Mouse (Mus musculus) hindbrain, embryonic 15.5 days (tissue): ENCODE results near the gene Odr4. TPM values are rescaled to one million over a fixed set of nuclear protein-coding genes. Genes with fewer than 3 reads are reported as not detected.

Experiments used
- ATAC-seq: fragments of 200-750 bp; cut with Nextera tagmentation; 2 replicates; pipeline ENCODE4 v1.8.0; 2017; ENCODE audit warnings: low read depth, moderate number of reproducible peaks, moderate TSS enrichment; ENCODE audit not compliant: low FRiP score
- H3K27ac ChIP-seq: fragments of 300-500 bp; sonication (generic); replicated peaks from 2 replicates; pipeline ENCODE4 v1.5.1; 2015; ENCODE audit warnings: mild to moderate bottlenecking, inconsistent platforms
- H3K27me3 ChIP-seq: fragments of 300-500 bp; sonication (generic); 2 replicates; pipeline ENCODE4 v1.6.1; 2015; ENCODE audit warnings: control low read depth, inconsistent platforms
- H3K36me3 ChIP-seq: fragments of 300-500 bp; sonication (generic); 2 replicates; pipeline ENCODE4 v1.6.1; 2015; ENCODE audit warnings: control low read depth, inconsistent platforms
- H3K4me1 ChIP-seq: fragments of 300-500 bp; sonication (generic); replicated peaks from 2 replicates; pipeline ENCODE4 v1.6.1; 2015; ENCODE audit warnings: control low read depth, inconsistent platforms
- H3K4me2 ChIP-seq: fragments of 300-500 bp; sonication (generic); 2 replicates; pipeline ENCODE4 v1.6.1; 2015; ENCODE audit warnings: moderate library complexity, mild to moderate bottlenecking, inconsistent platforms
- H3K4me3 ChIP-seq: fragments of 300-500 bp; sonication (generic); 2 replicates; pipeline ENCODE4 v1.5.1; 2015; ENCODE audit warnings: mild to moderate bottlenecking, inconsistent platforms
- H3K9ac ChIP-seq: fragments of 300-500 bp; sonication (generic); 2 replicates; pipeline ENCODE4 v1.6.1; 2015; ENCODE audit warnings: inconsistent platforms
- H3K9me3 ChIP-seq: fragments of 300-500 bp; sonication (generic); 2 replicates; pipeline ENCODE4 v1.6.1; 2016; ENCODE audit warnings: control low read depth, inconsistent platforms
- WGBS: fragments of 180-500 bp; shearing (Covaris S2); methylation state at CpG from one replicate; pipeline ENCODE4 v1.1.7; 2015; 5-methylcytosine and 5-hydroxymethylcytosine counted together
- polyA plus RNA-seq: library from polyadenylated mRNA; unstranded; fragments of >200 nt; fragmentation: Nextera tagmentation; extraction: Ambion mirVana; gene quantifications from 2 replicates; pipeline ENCODE4 v1.2.1, GENCODE M21; 2015

Gene Odr4
- polyA plus RNA-seq, result 38.7 and 42.3 TPM in 2 replicates

DNA sequence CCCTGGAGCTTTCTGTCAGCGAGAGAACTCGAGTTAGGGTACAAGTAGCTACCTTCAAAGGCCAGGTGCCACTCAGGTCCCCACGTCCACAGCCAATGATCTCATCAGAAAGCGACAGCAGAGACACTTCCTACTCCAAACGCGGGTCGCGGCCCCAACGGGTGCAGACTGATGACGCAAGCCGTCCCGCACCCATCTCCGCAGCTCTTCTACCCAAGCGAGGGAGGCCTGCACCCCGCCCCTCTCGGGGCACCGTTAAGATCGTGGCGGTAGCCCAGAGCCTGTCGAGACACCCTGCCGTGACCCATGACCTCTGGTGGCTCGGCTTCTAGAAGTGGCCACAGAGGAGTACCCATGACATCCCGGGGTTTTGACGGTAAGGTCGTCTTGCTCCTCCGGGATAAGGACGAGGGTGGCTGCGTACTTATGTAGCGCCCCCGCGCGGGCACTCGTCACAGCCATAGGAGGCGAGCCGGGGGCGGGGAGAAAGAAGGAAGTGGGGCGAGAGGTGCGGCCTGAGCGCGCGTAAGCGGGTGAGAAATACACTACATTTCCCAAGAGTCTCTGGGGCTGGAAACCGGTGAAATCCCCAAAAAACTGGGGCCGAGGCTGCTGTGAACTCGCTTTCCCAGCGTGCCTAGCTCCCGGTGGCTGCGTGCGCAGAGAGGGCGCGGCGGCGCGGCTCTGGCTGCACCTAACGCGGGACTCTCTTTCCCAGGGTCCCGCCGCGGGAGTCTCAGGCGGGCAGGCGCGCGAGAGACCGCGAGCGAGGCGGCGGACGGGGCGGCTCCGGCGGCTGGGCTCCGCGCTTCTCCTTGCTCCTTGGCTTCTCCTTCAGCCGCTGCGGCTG, at the start of gene Odr4, which contains the start of gene Tpr:
TSS of gene Odr4 (minus strand) at position 443 of the 850 bp plus-strand sequence.
TSS of gene Tpr (plus strand) at position 201 of the 850 bp plus-strand sequence.
- no peaks in the 10 kb centered on the region for H3K27me3 ChIP-seq
- peak within 1 kb of the TSS; percentile 66 for H3K4me2 ChIP-seq
- H3K9me3 ChIP-seq, result no peaks in the 10 kb centered on the region
- peak within 1 kb of the TSS; percentile 98 for H3K27ac ChIP-seq
- ATAC-seq, result peak; percentile 99
- H3K4me3 ChIP-seq, result peak within 1 kb of the TSS; percentile 92
- WGBS, result under 1% methylated on average over 76 of the region's 76 CpGs
- H3K9ac ChIP-seq, result peak within 1 kb of the TSS; percentile 86
- peaks cover 12% of the 10 kb centered on the region for H3K4me1 ChIP-seq
- peaks cover 35% of the 10 kb centered on the region for H3K36me3 ChIP-seq

DNA sequence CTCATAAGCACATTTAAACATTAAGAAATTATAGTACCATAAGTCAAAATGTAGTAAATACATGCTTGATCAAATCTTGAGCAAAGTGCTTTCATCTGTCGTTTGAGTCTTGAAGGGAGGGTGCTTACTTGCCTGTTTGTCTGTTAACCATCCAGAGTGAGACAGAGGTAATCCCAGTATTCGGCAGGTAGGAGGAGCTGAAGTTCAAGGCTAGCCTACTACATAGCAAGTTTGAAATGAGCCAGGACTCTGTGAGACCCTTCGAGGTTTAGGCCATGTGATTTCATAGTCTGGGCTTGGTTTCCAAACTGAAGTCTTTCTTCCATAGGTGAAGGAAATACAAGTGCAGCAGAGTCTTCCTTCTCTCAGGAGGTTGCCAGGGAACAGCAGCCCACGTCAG, 48.9 kb upstream of the Odr4 start:
- Histone ChIP-seq H3K27ac (no peak overlapping the region), H3K9ac (no peak overlapping the region), H3K4me3 (no peak overlapping the region), H3K4me2 (no peak overlapping the region), H3K27me3 (no peaks in the 10 kb centered on the region), H3K4me1 (no peaks in the 10 kb centered on the region), H3K9me3 (no peaks in the 10 kb centered on the region), H3K36me3 (peaks cover 74% of the 10 kb centered on the region)
- ATAC-seq, result no peak
- WGBS, result 86% methylated on average over 4 of the region's 4 CpGs

- H3K27me3 ChIP-seq, result no peaks in the 10 kb centered on the region
- no peak overlapping the region for H3K27ac ChIP-seq
- no peak for ATAC-seq
- 93% methylated on average over 3 of the region's 3 CpGs for WGBS
- H3K4me1 ChIP-seq, result no peaks in the 10 kb centered on the region
- no peaks in the 10 kb centered on the region for H3K9me3 ChIP-seq
- no peak overlapping the region for H3K4me3 ChIP-seq
- no peak overlapping the region for H3K9ac ChIP-seq
- no peak overlapping the region for H3K4me2 ChIP-seq
- H3K36me3 ChIP-seq, result peaks cover 73% of the 10 kb centered on the region
Measured at GRCm38 (mm10) chr1:150438641-150439040, 45.8 kb upstream of the Odr4 start.

DNA sequence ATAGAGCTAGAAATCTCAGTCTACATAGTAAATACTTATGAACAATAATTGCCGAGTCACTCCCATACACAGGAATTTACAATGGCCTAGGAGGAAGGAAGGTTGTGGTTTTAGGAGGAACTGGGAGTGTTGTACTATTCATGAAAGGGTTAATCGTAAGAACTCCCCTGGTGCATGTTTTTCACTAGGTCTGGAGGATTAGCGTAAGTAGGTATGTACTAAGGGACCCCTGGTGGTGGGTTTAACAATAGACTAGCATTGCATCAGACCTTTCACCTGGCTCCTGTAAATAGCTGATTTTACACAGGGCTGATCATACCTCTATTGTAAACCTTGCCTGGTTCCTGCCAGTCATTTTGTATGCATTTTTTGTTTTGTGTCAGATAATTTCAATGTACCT, 33.3 kb upstream of the Odr4 start:
- H3K36me3 ChIP-seq, result peaks cover 85% of the 10 kb centered on the region
- 72% methylated on average over 3 of the region's 3 CpGs for WGBS
- H3K9ac ChIP-seq, result no peak overlapping the region
- H3K4me1 ChIP-seq, result no peaks in the 10 kb centered on the region
- H3K4me2 ChIP-seq, result no peak overlapping the region
- no peak overlapping the region for H3K4me3 ChIP-seq
- H3K9me3 ChIP-seq, result no peaks in the 10 kb centered on the region
- H3K27me3 ChIP-seq, result no peaks in the 10 kb centered on the region
- no peak for ATAC-seq
- no peak overlapping the region for H3K27ac ChIP-seq

- Histone ChIP-seq H3K9ac (no peak overlapping the region), H3K27me3 (no peaks in the 10 kb centered on the region), H3K9me3 (no peaks in the 10 kb centered on the region), H3K4me3 (no peak overlapping the region), H3K4me1 (no peaks in the 10 kb centered on the region), H3K4me2 (no peak overlapping the region), H3K36me3 (peaks cover 83% of the 10 kb centered on the region), H3K27ac (no peak overlapping the region)
- WGBS, result 91% methylated on average over 9 of the region's 9 CpGs
- no peak for ATAC-seq
Measured at GRCm38 (mm10) chr1:150425665-150426064, 32.8 kb upstream of the Odr4 start.

GRCm38 (mm10) chr1:150418426-150418825, 25.5 kb upstream of the Odr4 start:
- Histone ChIP-seq H3K4me3 (no peak overlapping the region), H3K36me3 (peaks cover 76% of the 10 kb centered on the region), H3K4me1 (no peaks in the 10 kb centered on the region), H3K9ac (no peak overlapping the region), H3K27me3 (no peaks in the 10 kb centered on the region), H3K4me2 (no peak overlapping the region), H3K9me3 (no peaks in the 10 kb centered on the region), H3K27ac (no peak overlapping the region)
- no peak for ATAC-seq
- 96% methylated on average over 4 of the region's 4 CpGs for WGBS

GRCm38 (mm10) chr1:150416006-150416405, 23.1 kb upstream of the Odr4 start:
- H3K36me3 ChIP-seq, result peaks cover 73% of the 10 kb centered on the region
- no peaks in the 10 kb centered on the region for H3K9me3 ChIP-seq
- no peaks in the 10 kb centered on the region for H3K4me1 ChIP-seq
- no peak overlapping the region for H3K27ac ChIP-seq
- no peak for ATAC-seq
- H3K4me2 ChIP-seq, result no peak overlapping the region
- no peaks in the 10 kb centered on the region for H3K27me3 ChIP-seq
- H3K9ac ChIP-seq, result no peak overlapping the region
- WGBS, result 97% methylated on average over 3 of the region's 3 CpGs
- no peak overlapping the region for H3K4me3 ChIP-seq

DNA sequence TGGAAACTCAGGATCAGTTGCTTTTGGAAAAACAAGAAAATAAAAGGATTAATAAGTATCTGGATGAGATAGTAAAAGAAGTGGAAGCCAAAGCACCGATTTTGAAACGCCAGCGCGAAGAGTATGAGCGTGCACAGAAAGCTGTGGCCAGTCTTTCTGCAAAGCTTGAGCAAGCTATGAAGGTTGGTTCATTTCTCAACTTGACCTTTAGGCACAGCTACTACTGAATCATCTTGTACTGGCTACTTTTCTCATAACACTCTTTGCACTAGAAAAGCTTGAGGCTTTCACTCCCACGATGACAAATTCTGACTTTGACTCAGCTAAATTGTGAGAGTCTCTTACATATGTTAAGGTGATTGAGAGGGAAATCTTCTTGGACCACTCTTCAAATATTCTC, 17.1 kb upstream of the Odr4 start:
- no peaks in the 10 kb centered on the region for H3K4me1 ChIP-seq
- no peak overlapping the region for H3K4me3 ChIP-seq
- no peak overlapping the region for H3K9ac ChIP-seq
- no peak overlapping the region for H3K27ac ChIP-seq
- ATAC-seq, result no peak
- H3K36me3 ChIP-seq, result peaks cover 75% of the 10 kb centered on the region
- no peak overlapping the region for H3K4me2 ChIP-seq
- 97% methylated on average over 6 of the region's 6 CpGs for WGBS
- H3K9me3 ChIP-seq, result no peaks in the 10 kb centered on the region
- no peaks in the 10 kb centered on the region for H3K27me3 ChIP-seq

GRCm38 (mm10) chr1:150407285-150407684, 14.4 kb upstream of the Odr4 start:
- H3K4me1 ChIP-seq, result no peaks in the 10 kb centered on the region
- H3K27ac ChIP-seq, result no peak overlapping the region
- peaks cover 68% of the 10 kb centered on the region for H3K36me3 ChIP-seq
- H3K4me3 ChIP-seq, result no peak overlapping the region
- no peak overlapping the region for H3K9ac ChIP-seq
- no peaks in the 10 kb centered on the region for H3K27me3 ChIP-seq
- WGBS, result 92% methylated on average over 9 of the region's 9 CpGs
- no peaks in the 10 kb centered on the region for H3K9me3 ChIP-seq
- ATAC-seq, result no peak
- H3K4me2 ChIP-seq, result no peak overlapping the region

GRCm38 (mm10) chr1:150404555-150404954, 11.7 kb upstream of the Odr4 start:
- Histone ChIP-seq H3K9me3 (no peaks in the 10 kb centered on the region), H3K36me3 (peaks cover 57% of the 10 kb centered on the region), H3K4me1 (no peaks in the 10 kb centered on the region), H3K27ac (no peak overlapping the region), H3K9ac (no peak overlapping the region), H3K4me2 (no peak overlapping the region), H3K27me3 (no peaks in the 10 kb centered on the region), H3K4me3 (no peak overlapping the region)
- ATAC-seq, result no peak
- 92% methylated on average over 3 of the region's 3 CpGs for WGBS

DNA sequence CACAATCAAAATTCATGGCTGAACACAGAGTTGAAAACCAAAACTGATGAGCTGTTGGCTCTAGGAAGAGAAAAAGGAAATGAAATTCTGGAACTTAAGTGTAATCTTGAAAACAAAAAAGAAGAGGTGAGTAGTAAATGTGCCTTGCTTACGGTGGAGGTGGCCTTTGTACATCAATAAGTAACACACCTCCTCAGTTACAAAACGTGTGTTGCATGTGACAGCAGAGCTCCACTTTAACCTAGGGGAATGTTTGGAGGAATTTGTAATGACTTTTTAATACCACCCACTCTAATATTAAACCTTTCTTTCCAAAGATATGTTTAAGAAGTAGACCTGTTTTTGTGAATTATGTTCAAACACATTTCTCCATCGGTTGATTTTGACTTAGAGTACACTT, 11.0 kb upstream of the Odr4 start:
- 98% methylated on average over 3 of the region's 3 CpGs for WGBS
- peaks cover 56% of the 10 kb centered on the region for H3K36me3 ChIP-seq
- no peaks in the 10 kb centered on the region for H3K4me1 ChIP-seq
- no peak overlapping the region for H3K4me2 ChIP-seq
- no peak overlapping the region for H3K9ac ChIP-seq
- no peaks in the 10 kb centered on the region for H3K27me3 ChIP-seq
- no peak for ATAC-seq
- no peaks in the 10 kb centered on the region for H3K9me3 ChIP-seq
- no peak overlapping the region for H3K4me3 ChIP-seq
- no peak overlapping the region for H3K27ac ChIP-seq

GRCm38 (mm10) chr1:150396001-150396400, 3.1 kb upstream of the Odr4 start:
- no peak overlapping the region for H3K4me3 ChIP-seq
- no peaks in the 10 kb centered on the region for H3K9me3 ChIP-seq
- peaks cover 12% of the 10 kb centered on the region for H3K4me1 ChIP-seq
- no peak overlapping the region for H3K4me2 ChIP-seq
- H3K9ac ChIP-seq, result no peak overlapping the region
- H3K27me3 ChIP-seq, result no peaks in the 10 kb centered on the region
- no peak for ATAC-seq
- WGBS, result 93% methylated on average over 3 of the region's 3 CpGs
- H3K36me3 ChIP-seq, result peaks cover 36% of the 10 kb centered on the region
- no peak overlapping the region for H3K27ac ChIP-seq
